Mouse (Mus musculus): ENCODE measurements at regions not wholly inside any gene's neighbourhood (a gene's known extent, or its start where the extent isn't known, plus 50 kb on each side); places are given as distances from the start of the nearest gene placed in this dataset.

DNA sequence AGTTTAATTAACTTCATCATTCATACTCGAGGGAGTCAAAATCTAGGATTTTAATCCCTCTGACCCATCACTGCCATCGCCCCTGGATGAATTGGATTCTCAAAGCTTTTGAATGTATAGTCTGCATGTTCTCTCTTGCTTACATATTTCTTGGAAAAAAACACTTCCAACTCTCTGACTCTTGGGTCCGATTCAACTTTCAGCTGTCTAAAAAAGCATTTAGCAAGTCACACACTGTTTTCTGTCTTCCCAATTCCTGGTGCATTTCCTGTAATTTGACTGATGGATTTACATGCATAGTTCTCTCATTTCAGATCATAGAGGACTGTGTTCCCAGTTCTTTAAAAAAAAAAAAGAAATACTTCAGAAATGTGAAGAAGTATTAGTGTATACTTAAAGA lies 364.5 kb upstream of the Thbs1 start:
- H3K4me1 ChIP-seq (ENCODE audit: control insufficient read depth, insufficient read depth, low read length), result no peaks in the 10 kb centered on the region
- TF ChIP-seq POLR2A (IDR thresholded peaks at IDR 0.05; ENCODE audit: borderline replicate concordance, low read depth, low read length) (no peak), CTCF (IDR thresholded peaks at IDR 0.05; ENCODE audit: low read depth, low read length) (no peak)
- H3K27ac ChIP-seq (ENCODE audit: insufficient read depth, low read depth, low read length), result no peak overlapping the region
- H3K4me3 ChIP-seq (ENCODE audit: insufficient read depth, low read length), result no peak overlapping the region

DNA sequence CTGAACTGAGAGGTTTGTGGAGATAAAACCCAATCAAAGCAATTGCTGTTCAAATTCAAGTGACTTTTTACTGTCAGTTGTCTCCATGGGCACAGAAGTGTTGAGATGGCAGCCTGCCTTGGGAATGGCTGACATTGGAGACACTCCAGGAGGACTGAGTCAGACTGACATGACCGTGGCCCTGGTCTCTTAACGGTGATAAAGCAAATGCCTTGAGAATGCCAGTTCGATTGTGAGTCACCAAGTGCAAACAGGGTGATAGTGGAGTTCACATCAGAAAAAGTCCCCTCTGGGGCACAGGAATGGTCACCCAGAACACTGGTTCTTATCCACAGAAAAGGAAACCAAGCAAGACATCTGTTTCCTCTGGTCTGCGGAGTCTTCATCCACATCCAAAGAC lies 362.8 kb upstream of the Thbs1 start:
- H3K27ac ChIP-seq (ENCODE audit: insufficient read depth, low read depth, low read length), result no peak overlapping the region
- H3K4me1 ChIP-seq (ENCODE audit: control insufficient read depth, insufficient read depth, low read length), result no peaks in the 10 kb centered on the region
- no peak for TF ChIP-seq POLR2A (IDR thresholded peaks at IDR 0.05; ENCODE audit: borderline replicate concordance, low read depth, low read length)
- TF ChIP-seq CTCF (IDR thresholded peaks at IDR 0.05; ENCODE audit: low read depth, low read length), result no peak
- H3K4me3 ChIP-seq (ENCODE audit: insufficient read depth, low read length), result no peak overlapping the region

DNA sequence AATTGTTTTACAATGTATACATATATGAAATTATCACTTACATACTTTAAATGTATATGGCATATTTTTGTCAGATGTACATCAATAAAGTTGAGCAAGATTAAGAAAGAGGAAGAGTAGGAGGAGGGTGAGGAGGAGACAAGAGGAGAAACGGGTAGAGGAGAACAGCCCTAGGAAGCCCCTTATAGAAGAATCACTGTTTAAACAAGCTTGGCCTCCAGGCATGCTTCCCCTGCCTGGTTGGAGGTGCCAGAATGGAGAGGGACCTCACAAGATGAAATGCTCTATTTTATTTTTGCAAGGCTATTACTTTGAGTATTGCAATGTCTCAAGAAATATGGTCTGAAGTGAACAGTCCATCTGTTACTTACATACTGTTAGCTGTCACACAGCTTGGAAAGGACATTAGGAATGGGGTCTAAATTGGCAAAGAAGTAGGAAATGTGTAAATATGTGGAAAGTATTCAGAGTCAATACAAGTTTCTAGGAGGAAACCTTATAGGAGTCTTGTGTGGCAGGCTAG lies 352.1 kb upstream of the Thbs1 start:
- H3K4me1 ChIP-seq (ENCODE audit: control insufficient read depth, insufficient read depth, low read length), result no peaks in the 10 kb centered on the region
- no peak overlapping the region for H3K27ac ChIP-seq (ENCODE audit: insufficient read depth, low read depth, low read length)
- no peak for TF ChIP-seq POLR2A (IDR thresholded peaks at IDR 0.05; ENCODE audit: borderline replicate concordance, low read depth, low read length)
- TF ChIP-seq CTCF (IDR thresholded peaks at IDR 0.05; ENCODE audit: low read depth, low read length), result no peak
- no peak overlapping the region for H3K4me3 ChIP-seq (ENCODE audit: insufficient read depth, low read length)

DNA sequence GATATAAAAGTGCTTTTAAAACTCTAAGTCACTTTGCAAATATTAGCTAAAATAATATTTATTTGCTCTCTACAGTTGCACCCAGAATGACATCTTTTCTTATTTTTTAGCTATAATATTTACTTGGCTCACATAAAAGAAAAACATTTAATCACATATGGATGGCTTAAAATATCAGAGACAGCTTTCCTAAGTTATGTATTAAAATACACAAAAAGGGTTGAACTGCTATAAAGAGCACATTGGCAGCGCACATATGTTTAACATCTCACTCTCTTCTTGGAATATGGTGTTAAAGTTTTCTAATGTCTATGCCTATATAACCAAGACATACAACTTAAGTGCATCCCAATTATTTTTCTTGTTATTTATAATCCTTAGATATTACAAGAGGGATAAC lies 348.0 kb upstream of the Thbs1 start:
- Histone ChIP-seq H3K27ac (ENCODE audit: insufficient read depth, low read depth, low read length) (no peak overlapping the region), H3K4me3 (ENCODE audit: insufficient read depth, low read length) (no peak overlapping the region), H3K4me1 (ENCODE audit: control insufficient read depth, insufficient read depth, low read length) (no peaks in the 10 kb centered on the region)
- TF ChIP-seq POLR2A (IDR thresholded peaks at IDR 0.05; ENCODE audit: borderline replicate concordance, low read depth, low read length) (no peak), CTCF (IDR thresholded peaks at IDR 0.05; ENCODE audit: low read depth, low read length) (no peak)

DNA sequence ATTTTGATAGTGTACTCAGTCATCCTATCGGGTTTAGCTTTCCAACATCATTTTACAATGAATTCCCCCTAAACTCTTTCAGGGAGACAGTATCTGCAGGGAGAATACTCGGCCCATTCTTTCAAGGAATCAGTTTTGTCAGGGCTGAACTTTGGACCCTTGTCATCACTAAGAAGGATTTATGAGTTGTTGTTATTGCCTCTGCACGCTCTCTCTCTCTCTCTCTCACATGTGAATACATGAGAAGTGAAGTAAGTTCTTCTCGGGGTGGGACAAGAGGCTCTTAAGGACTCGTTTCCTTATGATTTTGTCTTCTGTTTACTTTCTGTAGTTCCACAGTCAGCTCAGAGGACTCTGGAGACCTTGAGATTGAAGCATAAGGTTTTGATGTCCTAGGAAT lies 346.1 kb upstream of the Thbs1 start:
- Histone ChIP-seq H3K27ac (ENCODE audit: insufficient read depth, low read depth, low read length) (no peak overlapping the region), H3K4me3 (ENCODE audit: insufficient read depth, low read length) (no peak overlapping the region), H3K4me1 (ENCODE audit: control insufficient read depth, insufficient read depth, low read length) (no peaks in the 10 kb centered on the region)
- TF ChIP-seq CTCF (IDR thresholded peaks at IDR 0.05; ENCODE audit: low read depth, low read length) (no peak), POLR2A (IDR thresholded peaks at IDR 0.05; ENCODE audit: borderline replicate concordance, low read depth, low read length) (no peak)

DNA sequence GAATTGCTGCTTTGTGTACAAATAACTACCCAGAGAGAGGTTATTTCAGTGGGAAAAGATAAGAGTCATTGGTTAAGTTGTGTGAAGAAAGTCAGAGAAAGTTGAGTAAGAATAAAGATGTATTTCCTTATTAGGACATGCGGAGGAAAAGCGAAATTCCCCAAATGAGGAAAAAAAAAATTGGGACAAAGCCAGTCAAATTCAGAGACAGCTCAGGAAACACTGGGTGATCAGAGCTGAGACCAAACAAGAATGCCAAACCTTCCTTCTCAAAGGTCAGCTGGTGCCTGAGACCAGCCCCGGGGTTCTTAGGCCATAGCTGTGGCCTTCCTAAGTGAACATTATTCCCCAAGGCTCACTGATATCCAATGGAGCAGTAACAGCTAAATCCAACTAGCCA lies 345.2 kb upstream of the Thbs1 start:
- no peak overlapping the region for H3K4me3 ChIP-seq (ENCODE audit: insufficient read depth, low read length)
- no peak overlapping the region for H3K27ac ChIP-seq (ENCODE audit: insufficient read depth, low read depth, low read length)
- no peak for TF ChIP-seq CTCF (IDR thresholded peaks at IDR 0.05; ENCODE audit: low read depth, low read length)
- no peak for TF ChIP-seq POLR2A (IDR thresholded peaks at IDR 0.05; ENCODE audit: borderline replicate concordance, low read depth, low read length)
- no peaks in the 10 kb centered on the region for H3K4me1 ChIP-seq (ENCODE audit: control insufficient read depth, insufficient read depth, low read length)

DNA sequence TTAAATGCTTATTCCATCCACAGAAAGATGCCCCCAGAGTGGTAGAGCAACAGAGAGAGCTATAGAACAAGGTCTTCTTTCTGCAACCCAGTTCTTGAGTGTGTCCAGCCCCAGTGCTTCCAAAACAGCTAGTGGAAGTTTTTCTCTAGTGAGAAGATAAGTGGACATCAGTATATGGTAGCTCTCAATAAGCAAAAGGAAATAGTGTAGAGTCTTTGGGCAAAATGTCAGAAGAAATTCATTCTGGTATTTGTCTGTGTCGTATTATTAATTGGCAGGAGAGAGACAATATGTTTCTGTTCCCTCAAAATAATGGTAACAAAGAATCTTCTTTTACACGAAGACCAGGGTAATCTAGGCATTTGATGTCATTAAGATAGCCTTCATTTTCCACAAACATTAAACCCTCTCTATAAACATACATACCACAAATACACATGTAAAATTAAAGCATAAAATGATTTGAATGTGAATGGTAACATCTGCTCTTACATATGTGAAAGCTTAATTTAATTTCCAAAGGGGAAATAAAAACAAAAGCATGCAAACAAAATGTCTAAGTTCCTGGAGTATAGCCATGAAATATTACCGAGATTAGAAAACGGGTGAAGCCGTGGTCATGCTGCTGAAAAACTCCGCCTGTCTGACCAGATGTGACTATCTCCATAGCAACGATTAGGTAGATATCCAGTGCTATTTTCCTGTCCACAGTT lies 342.1 kb upstream of the Thbs1 start:
- H3K27ac ChIP-seq (ENCODE audit: insufficient read depth, low read depth, low read length), result no peak overlapping the region
- H3K4me3 ChIP-seq (ENCODE audit: insufficient read depth, low read length), result no peak overlapping the region
- no peak for TF ChIP-seq CTCF (IDR thresholded peaks at IDR 0.05; ENCODE audit: low read depth, low read length)
- TF ChIP-seq POLR2A (IDR thresholded peaks at IDR 0.05; ENCODE audit: borderline replicate concordance, low read depth, low read length), result no peak
- no peaks in the 10 kb centered on the region for H3K4me1 ChIP-seq (ENCODE audit: control insufficient read depth, insufficient read depth, low read length)

DNA sequence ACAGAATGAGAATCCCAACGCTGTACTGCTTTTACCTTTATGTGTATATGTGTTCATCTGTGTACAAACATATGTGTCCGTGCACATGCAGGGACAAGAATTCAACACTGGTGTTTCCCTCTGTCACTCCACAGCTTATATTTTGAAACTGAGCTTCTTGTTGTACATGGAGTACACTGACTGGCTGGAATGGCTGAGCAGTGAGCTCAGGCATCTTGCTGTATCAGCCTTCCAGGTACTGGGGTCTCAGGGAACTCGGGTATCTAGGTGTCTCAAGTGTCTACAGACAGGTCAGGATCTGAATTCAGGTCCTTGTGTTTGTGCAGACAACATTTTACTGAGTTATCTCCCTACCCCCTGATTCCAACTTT lies 341.6 kb upstream of the Thbs1 start:
- Histone ChIP-seq H3K4me1 (ENCODE audit: control insufficient read depth, insufficient read depth, low read length) (no peaks in the 10 kb centered on the region), H3K27ac (ENCODE audit: insufficient read depth, low read depth, low read length) (no peak overlapping the region), H3K4me3 (ENCODE audit: insufficient read depth, low read length) (no peak overlapping the region)
- no peak for TF ChIP-seq POLR2A (IDR thresholded peaks at IDR 0.05; ENCODE audit: borderline replicate concordance, low read depth, low read length)
- TF ChIP-seq CTCF (IDR thresholded peaks at IDR 0.05; ENCODE audit: low read depth, low read length), result no peak

DNA sequence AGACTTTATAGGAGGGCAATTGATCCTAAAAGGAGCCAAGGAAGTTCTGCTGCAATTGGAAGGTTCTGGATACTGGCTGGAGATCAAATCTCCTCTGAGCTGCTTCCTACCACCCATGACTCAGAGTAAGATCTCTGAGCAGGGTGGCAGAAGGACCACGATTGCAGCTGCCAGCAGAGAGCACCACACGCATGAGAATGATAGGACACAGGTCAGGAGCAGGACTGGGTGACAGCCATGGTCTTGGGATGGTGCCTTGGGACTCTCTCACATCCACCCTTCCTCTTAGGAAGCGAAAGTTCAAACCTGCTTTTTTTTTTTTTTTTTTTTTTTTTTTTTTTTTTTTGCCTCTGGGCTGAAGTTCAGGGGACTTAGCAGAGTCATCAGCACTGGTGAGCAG lies 331.4 kb upstream of the Thbs1 start:
- Histone ChIP-seq H3K4me3 (ENCODE audit: insufficient read depth, low read length) (no peak overlapping the region), H3K27ac (ENCODE audit: insufficient read depth, low read depth, low read length) (no peak overlapping the region), H3K4me1 (ENCODE audit: control insufficient read depth, insufficient read depth, low read length) (no peaks in the 10 kb centered on the region)
- TF ChIP-seq POLR2A (IDR thresholded peaks at IDR 0.05; ENCODE audit: borderline replicate concordance, low read depth, low read length) (no peak), CTCF (IDR thresholded peaks at IDR 0.05; ENCODE audit: low read depth, low read length) (no peak)

DNA sequence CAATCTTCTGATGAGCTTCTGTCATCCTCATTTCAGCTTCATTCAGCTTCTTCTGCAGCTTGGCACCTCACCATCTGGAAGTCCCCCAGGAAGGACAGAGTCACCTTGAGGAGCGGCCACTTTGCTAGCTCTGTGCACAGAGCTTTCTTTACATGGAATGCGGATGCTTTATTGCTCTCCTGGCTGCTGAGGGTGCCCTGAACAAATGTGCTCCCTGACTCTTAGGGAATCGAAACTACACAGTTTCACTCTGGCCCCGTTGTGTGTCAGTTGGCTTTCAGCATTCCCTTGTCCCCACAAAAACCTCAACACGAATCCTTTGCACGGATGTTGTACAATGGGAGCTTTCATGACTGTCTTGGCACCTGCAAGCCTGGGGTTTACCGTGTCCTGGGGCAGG lies 330.9 kb upstream of the Thbs1 start:
- no peak for TF ChIP-seq POLR2A (IDR thresholded peaks at IDR 0.05; ENCODE audit: borderline replicate concordance, low read depth, low read length)
- no peak for TF ChIP-seq CTCF (IDR thresholded peaks at IDR 0.05; ENCODE audit: low read depth, low read length)
- no peaks in the 10 kb centered on the region for H3K4me1 ChIP-seq (ENCODE audit: control insufficient read depth, insufficient read depth, low read length)
- H3K27ac ChIP-seq (ENCODE audit: insufficient read depth, low read depth, low read length), result no peak overlapping the region
- H3K4me3 ChIP-seq (ENCODE audit: insufficient read depth, low read length), result no peak overlapping the region
